Mouse (Mus musculus): Measurements from ENCODE around the gene Pi4k2a.

- no peak for TF ChIP-seq EP300 (IDR thresholded peaks at IDR 0.05; ENCODE audit: low read length)
- TF ChIP-seq POLR2A (IDR thresholded peaks at IDR 0.05; ENCODE audit: low read depth, low read length) = no peak
- TF ChIP-seq CTCF (conservative IDR thresholded peaks at IDR 0.05 in 1 of 2, IDR thresholded peaks at IDR 0.05 in 1 of 2; ENCODE audit: low read depth in 2 of 2, low read length in 2 of 2) = peak in 1 of 2 experiments; percentile 43; a peak in 2 of 4 replicates
- TF ChIP-seq HCFC1 (IDR thresholded peaks at IDR 0.05; ENCODE audit: low read depth, low read length) = no peak
- TF ChIP-seq MAZ (IDR thresholded peaks at IDR 0.05; ENCODE audit: low read depth, low read length) = no peak
- TF ChIP-seq MEF2A (IDR thresholded peaks at IDR 0.05; ENCODE audit: borderline replicate concordance, low read depth, low read length) = no peak
- peak; percentile 24 for TF ChIP-seq RAD21 (IDR thresholded peaks at IDR 0.05; ENCODE audit: low read depth, low read length)
- TF ChIP-seq NRF1 (IDR thresholded peaks at IDR 0.05; ENCODE audit: low read depth, low read length) = no peak
- no peak for TF ChIP-seq POLR2AphosphoS2 (IDR thresholded peaks at IDR 0.05; ENCODE audit: low read depth, low read length)
- TF ChIP-seq MAFK (IDR thresholded peaks at IDR 0.05; ENCODE audit: insufficient replicate concordance, low read length) = no peak
- no peak for TF ChIP-seq MAX (IDR thresholded peaks at IDR 0.05; ENCODE audit: low read length)
These were observed 19.0 kb upstream of the Pi4k2a start for GRCm38 (mm10) chr19:42071221-42071620.
